Mouse (Mus musculus): ENCODE results near the gene Hamp2. TPM values are rescaled to one million over a fixed set of nuclear protein-coding genes. Genes with fewer than 3 reads are reported as not detected.
"Not testable (repeated sequence)": the region's sequence is repeated elsewhere in the genome, so short reads cannot be mapped to it uniquely, and the experiment has no call there.

Hamp2 gene
- not detected for total RNA-seq (2021)
- long read RNA-seq = 0 reads

- DNase-seq (ENCODE audit: low spot score in 2 of 2) = not testable (repeated sequence)
These were observed at the start of gene Hamp2 for GRCm38 (mm10) chr7:30924581-30924980. TSS of gene Hamp2 (minus strand) at chr7:30924681.

- DNase-seq (ENCODE audit: low spot score in 2 of 2) = peak; percentile 84 to 87
These were observed 49.2 kb upstream of the Hamp2 start, which contains the start of gene Fam187b for GRCm38 (mm10) chr7:30973501-30974289. TSS of gene Fam187b (plus strand) at chr7:30973790.

DNA sequence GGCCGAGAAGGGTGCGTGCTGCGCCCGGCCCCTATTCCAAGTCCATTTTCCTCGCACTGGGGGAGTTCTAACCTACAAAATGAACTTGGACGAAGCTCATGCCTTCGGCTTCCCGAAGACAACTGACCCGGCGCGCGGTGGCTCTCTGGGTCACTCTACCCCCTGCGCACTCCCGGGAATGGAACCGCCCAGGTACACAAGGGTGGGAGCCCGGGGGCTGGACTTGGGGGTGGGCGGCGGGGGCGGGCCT is 48.7 kb upstream of the Hamp2 start, which contains the start of gene Lsr:
Gene Lsr (minus strand): TSS at position 214 of the 250 bp plus-strand sequence.
- DNase-seq (ENCODE audit: low spot score in 2 of 2) = no peak

DNA sequence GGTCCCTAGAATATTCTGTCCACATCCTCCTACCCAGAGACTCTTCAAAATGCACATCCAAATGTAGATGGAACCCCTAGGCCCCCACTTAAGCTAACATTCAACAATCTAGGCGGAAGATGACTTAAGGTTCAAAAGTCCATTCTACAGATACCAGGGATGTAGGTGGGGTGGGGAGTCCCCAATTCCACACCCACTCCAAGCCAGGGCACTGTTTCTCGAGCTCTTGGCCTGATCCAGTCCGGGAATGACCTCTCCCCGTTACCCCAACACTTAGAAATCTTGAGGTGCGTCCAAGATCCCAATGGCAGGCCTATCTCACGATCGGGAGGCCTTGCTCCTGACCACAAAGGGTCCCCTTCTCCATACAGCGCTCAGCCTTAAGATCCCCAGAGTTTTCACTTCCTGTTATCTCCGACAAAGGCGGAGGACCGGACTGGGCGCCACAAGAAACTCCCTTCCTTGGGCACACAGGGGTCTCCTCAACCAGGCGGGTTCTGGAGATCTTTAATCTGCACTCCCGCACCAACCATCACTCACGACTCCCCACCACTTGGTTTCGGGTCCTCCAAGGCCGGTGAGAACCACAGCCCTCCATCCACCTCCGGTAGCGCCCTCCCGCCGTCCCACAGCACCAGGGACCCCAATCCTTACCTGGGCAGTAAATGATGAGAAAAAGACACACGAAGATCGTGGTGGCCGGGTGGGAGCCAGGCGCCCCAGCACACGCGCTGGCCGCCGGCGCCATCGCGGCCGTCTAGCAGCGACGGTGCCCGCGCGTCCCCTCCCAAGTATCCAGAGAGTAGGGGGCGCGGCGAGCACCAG is 48.2 kb upstream of the Hamp2 start:
- no peak for DNase-seq (ENCODE audit: low spot score in 2 of 2)

DNA sequence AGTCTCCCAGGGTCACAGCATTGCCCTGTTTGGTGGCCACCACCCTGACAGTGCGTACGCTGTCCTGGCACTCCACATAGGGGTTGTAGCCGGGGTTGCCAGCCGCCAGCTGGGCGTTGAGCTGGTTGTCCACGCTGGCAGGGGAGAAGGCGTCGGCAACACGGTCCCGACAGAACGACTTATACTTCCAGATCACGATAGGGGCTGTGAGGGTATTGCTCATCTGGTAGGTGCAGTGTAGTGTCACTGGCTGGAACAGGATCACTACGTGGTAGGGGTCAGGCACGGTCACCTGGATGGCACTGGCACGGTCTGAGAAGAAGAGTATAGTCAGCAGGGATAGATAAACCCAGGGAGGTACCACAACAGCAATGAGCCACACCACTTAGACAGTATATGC is 47.4 kb upstream of the Hamp2 start:
- no peak for DNase-seq (ENCODE audit: low spot score in 2 of 2)

DNA sequence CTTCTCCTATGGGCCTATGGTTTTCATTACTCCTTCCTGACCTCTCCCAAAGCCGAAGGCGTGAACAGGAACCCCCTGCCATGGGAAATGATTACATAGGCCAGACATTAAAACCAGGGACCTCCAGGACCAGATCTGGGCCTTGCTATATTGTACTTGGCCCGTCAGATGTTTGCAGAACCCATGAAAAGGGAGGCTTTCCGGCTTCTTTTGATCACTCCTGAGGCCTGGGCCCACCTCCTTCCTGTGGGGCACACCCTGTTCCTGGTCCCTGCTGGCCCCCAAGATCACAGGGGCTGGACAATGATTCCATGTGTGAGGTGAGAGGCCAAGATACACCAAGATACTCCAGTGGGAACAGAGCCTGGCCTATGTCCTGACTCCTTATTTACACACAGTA is 44.7 kb upstream of the Hamp2 start:
- no peak for DNase-seq (ENCODE audit: low spot score in 2 of 2)

DNA sequence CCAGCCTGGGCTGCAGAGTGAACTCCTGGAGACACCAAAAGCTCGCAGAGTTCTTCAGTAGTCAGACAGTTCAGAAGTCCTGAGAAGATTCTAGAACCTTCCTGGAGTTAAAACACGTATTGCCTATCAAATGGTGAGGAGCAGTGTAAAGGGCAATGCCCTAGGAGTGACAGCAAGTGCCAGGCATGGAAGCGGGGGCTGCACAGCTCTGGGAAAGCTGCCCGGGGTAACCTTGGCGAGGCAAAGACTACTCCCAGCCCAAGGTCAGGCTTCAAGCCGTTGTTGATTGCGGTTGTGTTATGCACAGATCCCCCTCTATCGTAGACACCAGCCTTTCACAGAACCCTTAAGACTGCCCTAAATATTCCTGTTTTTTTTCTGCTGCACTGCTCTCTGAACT is 44.1 kb upstream of the Hamp2 start:
- DNase-seq (ENCODE audit: low spot score in 2 of 2) = no peak

DNA sequence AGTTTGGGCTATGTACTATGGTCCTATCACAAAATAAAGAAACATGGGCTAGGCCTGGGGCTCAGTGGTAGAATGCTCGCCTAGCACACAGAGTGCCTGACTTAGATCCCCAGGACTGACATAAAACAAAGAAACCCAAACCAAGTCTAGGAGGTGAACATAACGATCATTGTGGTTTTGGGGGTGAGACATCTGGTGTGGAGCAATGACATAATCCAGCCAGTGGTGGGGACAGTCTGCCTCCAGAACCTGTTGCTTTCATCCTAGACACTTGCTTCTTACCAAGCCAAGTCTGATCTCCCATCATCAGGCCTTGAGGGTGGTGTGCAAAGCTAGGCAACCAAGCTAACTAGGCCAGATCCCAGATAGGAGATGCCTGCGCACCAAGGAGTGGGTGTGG is 42.2 kb upstream of the Hamp2 start:
- DNase-seq (ENCODE audit: low spot score in 2 of 2) = no peak

DNA sequence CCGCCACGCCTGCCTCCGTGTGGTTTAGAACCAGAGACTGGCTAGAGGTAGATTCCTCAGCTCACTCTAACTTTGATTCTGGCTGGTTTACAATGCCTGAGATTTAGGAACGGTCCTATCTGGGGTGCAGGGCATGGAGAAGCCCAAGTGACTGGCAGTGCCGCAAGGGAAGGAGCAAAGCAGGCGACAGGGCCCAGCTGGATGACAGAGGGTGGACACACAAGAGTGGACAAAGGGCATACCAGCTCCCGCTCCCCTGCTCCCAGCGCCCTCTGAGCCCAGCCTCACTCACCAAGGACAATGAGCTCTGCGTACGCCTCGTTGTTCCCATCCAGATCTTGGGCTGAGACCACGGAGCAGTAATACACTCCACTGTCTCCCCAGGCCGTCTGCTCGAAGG is 41.2 kb upstream of the Hamp2 start:
- DNase-seq (ENCODE audit: low spot score in 2 of 2) = no peak

- DNase-seq (ENCODE audit: low spot score in 2 of 2) = no peak
These were observed 39.9 kb upstream of the Hamp2 start for GRCm38 (mm10) chr7:30964366-30964765.

GRCm38 (mm10) chr7:30962862-30963261 is 38.4 kb upstream of the Hamp2 start:
- no peak for DNase-seq (ENCODE audit: low spot score in 2 of 2)

DNA sequence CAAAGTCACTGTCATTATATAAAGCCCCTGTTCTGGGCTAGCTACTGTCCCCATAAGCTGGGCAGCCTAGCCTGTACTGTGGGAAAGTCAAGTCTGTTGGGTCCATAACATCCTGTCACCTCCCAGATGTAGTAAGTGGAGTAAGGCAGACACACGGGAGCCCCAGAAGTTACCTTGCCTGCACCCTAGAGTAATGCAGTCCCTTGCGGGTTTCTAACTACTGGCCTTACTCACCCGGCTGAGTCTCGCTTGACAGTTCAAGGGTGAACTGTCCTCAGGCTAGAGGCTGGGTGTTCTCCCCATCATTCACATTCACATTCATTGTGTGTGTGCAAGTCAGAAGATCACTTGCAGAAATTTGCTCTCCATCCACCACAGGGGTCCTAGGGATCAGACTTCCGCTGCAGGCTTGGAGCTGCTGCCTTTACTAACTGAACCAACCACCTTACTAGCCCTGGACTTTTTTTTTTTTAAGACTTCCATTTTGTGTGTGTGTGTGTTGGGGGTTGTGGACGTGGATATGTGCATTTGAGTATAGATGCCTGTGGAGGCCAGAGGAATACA is 35.4 kb upstream of the Hamp2 start:
- no peak for DNase-seq (ENCODE audit: low spot score in 2 of 2)

- no peak for DNase-seq (ENCODE audit: low spot score in 2 of 2)
These were observed 34.5 kb upstream of the Hamp2 start for GRCm38 (mm10) chr7:30958866-30959487.

GRCm38 (mm10) chr7:30958109-30958865 is 33.8 kb upstream of the Hamp2 start:
- DNase-seq (ENCODE audit: low spot score in 2 of 2) = no peak

- peak; percentile 88 to 93 for DNase-seq (ENCODE audit: low spot score in 2 of 2)
These were observed 32.9 kb upstream of the Hamp2 start for GRCm38 (mm10) chr7:30957367-30957783.

GRCm38 (mm10) chr7:30956756-30957366 is 32.4 kb upstream of the Hamp2 start, which contains the start of gene Usf2:
TSS of gene Usf2 (minus strand) at chr7:30956803.
- DNase-seq (ENCODE audit: low spot score in 2 of 2) = peak; percentile 76 to 83

DNA sequence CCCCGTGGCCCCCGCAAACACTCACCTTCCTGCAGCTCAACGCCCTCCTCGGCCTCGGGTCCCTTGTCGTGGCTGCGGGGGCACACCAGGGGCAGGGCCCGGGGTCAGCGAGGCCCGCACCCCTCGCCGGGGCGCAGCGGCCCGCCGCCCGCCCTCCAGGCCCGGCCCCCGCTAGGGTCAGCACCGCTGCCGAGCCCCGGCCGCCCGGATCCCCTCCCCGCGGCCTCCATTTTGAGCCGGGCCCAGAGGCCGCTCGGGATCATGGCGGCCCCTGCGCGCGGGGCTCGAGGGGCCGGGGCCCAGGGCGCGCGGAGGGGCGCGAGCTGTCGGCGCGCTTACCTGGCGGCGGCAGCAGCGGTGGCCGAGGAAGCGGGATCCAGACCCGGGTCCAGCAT is 31.9 kb upstream of the Hamp2 start:
- DNase-seq (ENCODE audit: low spot score in 2 of 2) = peak in 1 of 2 experiments; percentile 44

GRCm38 (mm10) chr7:30955584-30956356 is 31.3 kb upstream of the Hamp2 start:
- DNase-seq (ENCODE audit: low spot score in 2 of 2) = peak; percentile 81 to 84

DNA sequence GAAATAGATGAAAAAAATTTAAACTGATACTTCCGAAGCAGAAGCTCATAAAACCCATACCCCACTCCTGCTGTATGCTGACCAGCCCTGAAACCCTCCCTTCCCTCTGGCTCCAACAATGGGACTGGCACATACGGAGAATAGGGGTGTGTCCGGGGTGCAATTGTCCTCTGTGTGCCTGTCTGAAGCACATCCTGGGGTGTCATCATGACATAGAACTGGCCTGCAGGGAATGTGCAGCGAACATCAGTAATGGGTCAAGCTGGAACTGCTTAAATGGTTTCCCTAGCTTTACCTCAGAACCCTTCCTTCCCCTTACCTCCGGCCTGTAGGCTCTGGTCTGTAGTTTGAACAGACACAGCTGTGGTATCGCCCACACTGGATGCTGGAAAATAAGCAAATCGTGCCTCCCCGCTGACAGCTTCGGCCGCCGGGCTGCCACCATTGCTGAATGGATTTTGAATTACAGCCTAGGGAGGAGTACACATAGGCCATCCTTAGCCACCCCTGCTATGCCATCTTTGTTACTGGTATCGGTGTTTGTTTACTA is 30.6 kb upstream of the Hamp2 start:
- no peak for DNase-seq (ENCODE audit: low spot score in 2 of 2)
